Mouse (Mus musculus) stomach, embryonic 16.5 days (tissue): ENCODE data around the gene Fggy. TPM values are rescaled to one million over a fixed set of nuclear protein-coding genes. Genes with fewer than 3 reads are reported as not detected.

Experiments
- ATAC-seq: fragments of 200-750 bp; cut with Nextera tagmentation; 2 replicates; pipeline ENCODE4 v1.8.0; 2017; ENCODE audit warnings: moderate number of reproducible peaks, moderate TSS enrichment; ENCODE audit not compliant: insufficient read depth, low FRiP score
- H3K27ac ChIP-seq: fragments of 300-500 bp; sonication (generic); 2 replicates; pipeline ENCODE4 v1.5.1; 2014; ENCODE audit warnings: low read length
- H3K27me3 ChIP-seq: fragments of 300-500 bp; sonication (generic); 2 replicates; pipeline ENCODE4 v1.6.1; 2014; ENCODE audit warnings: low read length, control low read depth, mixed read lengths; ENCODE audit not compliant: control insufficient read depth, insufficient read depth
- H3K36me3 ChIP-seq: fragments of 300-500 bp; sonication (generic); 2 replicates; pipeline ENCODE4 v1.6.1; 2014; ENCODE audit warnings: low read length; ENCODE audit not compliant: control insufficient read depth, insufficient read depth
- H3K4me1 ChIP-seq: fragments of 300-500 bp; sonication (generic); 2 replicates; pipeline ENCODE4 v1.6.1; 2014; ENCODE audit warnings: low read length, control low read depth, mixed read lengths; ENCODE audit not compliant: control insufficient read depth, insufficient read depth
- H3K4me2 ChIP-seq: fragments of 300-500 bp; sonication (generic); 2 replicates; pipeline ENCODE4 v1.6.1; 2014; ENCODE audit warnings: low read depth, low read length, mixed read lengths
- H3K4me3 ChIP-seq: fragments of 300-500 bp; sonication (generic); replicated peaks from 2 replicates; pipeline ENCODE4 v1.5.1; 2014; ENCODE audit warnings: mild to moderate bottlenecking, low read length
- H3K9ac ChIP-seq: fragments of 300-500 bp; sonication (generic); 2 replicates; pipeline ENCODE4 v1.6.1; 2014; ENCODE audit warnings: low read length
- H3K9me3 ChIP-seq: fragments of 300-500 bp; sonication (generic); replicated peaks from 2 replicates; pipeline ENCODE4 v1.6.1; 2016; ENCODE audit warnings: low read length, control low read depth; ENCODE audit not compliant: control insufficient read depth
- WGBS: fragments of 180-500 bp; shearing (Covaris S2); extraction: QIAGEN DNeasy Blood & Tissue Kit; methylation state at CpG from one replicate; pipeline ENCODE4 v1.1.7; 2014; 5-methylcytosine and 5-hydroxymethylcytosine counted together
- polyA plus RNA-seq: library from polyadenylated mRNA; unstranded; fragments of >200 nt; fragmentation: Nextera tagmentation; extraction: Ambion mirVana; gene quantifications from 2 replicates; pipeline ENCODE4 v1.2.1, GENCODE M21; 2015

Gene Fggy
- polyA plus RNA-seq, 1 experiment from 2014 or later, result 11.7 TPM

DNA sequence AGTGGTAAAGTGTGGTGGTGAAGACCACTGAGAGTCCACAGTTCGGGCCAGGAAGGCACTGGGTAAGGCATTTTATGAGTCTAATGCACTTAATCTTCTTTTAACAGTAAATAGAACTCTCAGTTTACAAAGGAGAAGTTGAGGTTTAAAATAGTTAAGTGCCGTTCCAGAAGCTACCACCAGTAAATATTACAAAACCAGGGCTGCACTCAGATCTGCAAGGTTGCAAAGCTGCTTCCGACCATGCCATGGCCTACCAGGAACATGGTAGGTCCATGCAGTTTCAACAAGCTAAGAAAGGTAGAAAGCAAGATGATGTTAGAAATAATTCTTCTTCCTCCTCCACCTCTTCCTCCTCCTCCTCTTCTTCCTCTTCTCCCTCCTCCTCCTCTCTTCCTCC, 309.8 kb downstream of the Fggy start:
- H3K9ac ChIP-seq, result no peak overlapping the region
- no peak for ATAC-seq
- no peak overlapping the region for H3K27ac ChIP-seq
- no peaks in the 10 kb centered on the region for H3K36me3 ChIP-seq
- WGBS, result 81% methylated on average over 3 of the region's 3 CpGs
- no peak overlapping the region for H3K4me2 ChIP-seq
- H3K9me3 ChIP-seq, result no peaks in the 10 kb centered on the region
- H3K4me1 ChIP-seq, result no peaks in the 10 kb centered on the region
- H3K27me3 ChIP-seq, result no peaks in the 10 kb centered on the region
- H3K4me3 ChIP-seq, result no peak overlapping the region

DNA sequence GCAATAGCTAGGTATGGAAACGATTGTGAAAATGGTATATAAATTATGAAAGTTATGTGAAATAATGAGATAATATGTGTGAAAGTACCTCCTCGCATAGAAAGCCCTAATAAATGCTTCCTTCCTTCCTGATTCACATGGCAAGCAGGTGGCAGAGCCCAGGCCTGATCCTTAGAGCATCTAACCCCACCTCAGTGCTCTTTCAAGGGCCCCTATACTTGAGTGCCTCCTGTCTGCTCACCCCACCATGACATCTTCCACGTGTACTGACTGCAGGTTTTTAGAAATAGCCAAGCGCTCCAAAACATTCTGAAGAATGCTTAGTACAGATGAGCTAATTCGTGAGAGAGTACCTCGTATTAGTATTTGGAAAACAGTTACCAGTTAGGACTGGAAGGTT, 311.0 kb downstream of the Fggy start:
- Histone ChIP-seq H3K9me3 (no peaks in the 10 kb centered on the region), H3K27ac (no peak overlapping the region), H3K4me3 (no peak overlapping the region), H3K9ac (no peak overlapping the region), H3K4me2 (no peak overlapping the region), H3K4me1 (no peaks in the 10 kb centered on the region), H3K27me3 (no peaks in the 10 kb centered on the region), H3K36me3 (no peaks in the 10 kb centered on the region)
- WGBS, result 82% methylated on average over 6 of the region's 6 CpGs
- no peak for ATAC-seq

DNA sequence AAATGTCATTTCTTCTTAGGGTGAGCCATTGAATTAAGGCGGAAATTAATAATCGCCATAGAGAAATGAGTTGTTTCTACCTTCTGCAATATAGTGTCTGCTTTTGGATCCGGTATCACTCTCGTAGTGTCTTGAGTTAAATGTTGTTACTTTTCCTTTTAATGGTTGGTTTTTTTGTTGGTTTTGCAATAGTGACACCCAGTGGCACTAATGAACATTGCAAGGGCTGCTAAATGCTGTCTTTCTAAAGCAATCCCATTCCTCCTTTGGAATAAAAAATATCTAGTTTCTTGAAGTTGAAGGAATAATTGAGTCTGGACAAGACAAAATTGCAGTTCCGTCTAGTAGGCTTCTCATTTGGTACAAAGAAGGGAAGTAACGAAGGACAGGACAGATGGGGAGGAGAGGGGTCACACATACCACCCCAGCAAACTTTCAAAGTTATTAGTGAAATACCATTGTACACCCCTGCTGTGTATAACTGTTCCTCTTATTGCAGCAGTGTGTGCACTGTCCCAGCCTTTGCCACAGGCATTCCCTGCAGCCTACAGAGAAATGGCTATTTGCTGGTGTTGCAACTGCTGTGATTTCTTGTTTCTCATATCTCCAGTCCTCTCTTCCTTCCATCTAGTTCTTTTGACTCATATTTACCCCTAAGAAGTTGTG, 314.0 kb downstream of the Fggy start:
- Histone ChIP-seq H3K36me3 (no peaks in the 10 kb centered on the region), H3K9ac (no peak overlapping the region), H3K9me3 (no peaks in the 10 kb centered on the region), H3K4me3 (no peak overlapping the region), H3K27me3 (no peaks in the 10 kb centered on the region), H3K4me1 (no peaks in the 10 kb centered on the region; the same call in 1 of the 2 replicates), H3K27ac (no peak overlapping the region), H3K4me2 (peak overlapping the region; percentile 18)
- WGBS, result 20% methylated on average over 6 of the region's 6 CpGs
- no peak for ATAC-seq

DNA sequence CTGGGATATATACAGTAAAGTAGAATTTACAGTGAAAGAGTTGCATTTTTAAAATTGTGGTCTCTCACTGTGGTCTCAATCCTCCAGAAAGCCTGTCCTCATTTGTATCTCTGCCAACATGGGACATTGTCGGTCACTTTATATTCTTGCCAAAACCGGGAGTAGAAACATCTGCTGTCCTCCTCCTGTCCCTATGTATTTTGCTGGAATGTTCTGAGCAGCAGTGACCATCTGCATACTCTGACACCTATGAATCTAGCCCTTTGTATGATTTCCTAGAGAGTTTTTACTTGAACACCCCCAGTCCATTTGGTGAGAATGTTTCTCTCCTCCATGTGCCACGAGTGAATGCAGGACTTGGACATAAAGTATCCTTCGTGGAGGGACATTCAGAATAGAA, 318.6 kb downstream of the Fggy start:
- 64% methylated on average over 4 of the region's 4 CpGs for WGBS
- Histone ChIP-seq H3K4me3 (no peak overlapping the region), H3K9ac (no peak overlapping the region), H3K4me2 (no peak overlapping the region), H3K27me3 (no peaks in the 10 kb centered on the region), H3K27ac (no peak overlapping the region), H3K4me1 (no peaks in the 10 kb centered on the region; the same call in 1 of the 2 replicates), H3K9me3 (no peaks in the 10 kb centered on the region), H3K36me3 (no peaks in the 10 kb centered on the region)
- ATAC-seq, result no peak

DNA sequence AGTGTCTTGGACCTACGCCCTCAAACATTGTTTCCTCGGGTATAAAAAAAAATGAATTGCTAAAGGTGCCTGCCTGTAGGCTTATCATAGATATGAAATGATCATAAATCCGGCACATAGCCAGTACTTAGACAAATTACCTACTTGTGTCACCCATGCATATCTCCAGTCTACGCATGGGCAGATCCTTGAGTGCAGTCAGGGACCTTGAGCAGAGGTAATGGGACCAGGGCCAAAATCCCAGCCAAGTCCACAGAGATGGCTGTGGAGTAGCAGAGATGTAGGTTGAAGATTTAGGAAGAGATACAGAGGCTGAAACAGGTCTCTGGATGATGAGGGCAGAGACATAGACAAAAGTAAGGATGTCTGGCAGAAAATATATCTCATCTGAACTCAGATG, 320.1 kb downstream of the Fggy start:
- H3K4me3 ChIP-seq, result no peak overlapping the region
- no peak overlapping the region for H3K4me2 ChIP-seq
- H3K27ac ChIP-seq, result no peak overlapping the region
- no peak for ATAC-seq
- no peak overlapping the region for H3K9ac ChIP-seq
- WGBS, result 73% methylated on average over 4 of the region's 4 CpGs
- H3K4me1 ChIP-seq, result no peaks in the 10 kb centered on the region; the same call in 1 of the 2 replicates
- H3K36me3 ChIP-seq, result no peaks in the 10 kb centered on the region
- H3K27me3 ChIP-seq, result no peaks in the 10 kb centered on the region
- no peaks in the 10 kb centered on the region for H3K9me3 ChIP-seq

DNA sequence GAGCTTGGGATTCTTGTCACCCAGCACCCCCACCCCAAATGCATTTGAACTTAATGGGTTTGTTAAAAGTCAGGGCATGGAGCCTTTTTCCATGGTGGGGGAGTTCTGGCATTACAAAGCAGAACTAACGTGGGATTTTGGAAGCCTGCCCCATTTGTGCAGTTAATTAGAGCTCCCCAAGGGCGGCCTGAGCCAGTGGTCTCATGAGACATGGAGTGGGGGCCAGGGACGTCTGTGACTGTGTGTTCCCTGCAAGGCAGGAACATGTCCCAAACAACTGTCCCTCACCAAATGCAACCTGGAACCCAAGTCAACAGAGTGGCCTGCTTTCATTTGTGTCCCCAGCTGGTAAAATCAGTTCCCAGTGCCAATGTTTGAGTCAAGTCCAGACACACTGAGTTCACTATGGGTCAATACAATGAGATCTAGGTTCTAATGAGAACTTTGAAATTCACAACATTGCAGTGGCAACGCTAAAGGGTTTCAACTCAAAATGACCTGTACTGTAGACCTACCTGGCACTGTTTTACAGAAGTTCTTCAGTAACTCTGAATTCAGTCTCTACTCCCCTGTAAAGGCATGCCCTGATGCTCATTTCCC, 324.5 kb downstream of the Fggy start:
- H3K27ac ChIP-seq, result no peak overlapping the region
- H3K9ac ChIP-seq, result no peak overlapping the region
- no peak for ATAC-seq
- no peaks in the 10 kb centered on the region for H3K4me1 ChIP-seq
- no peaks in the 10 kb centered on the region for H3K27me3 ChIP-seq
- WGBS, result 68% methylated on average over 4 of the region's 4 CpGs
- H3K9me3 ChIP-seq, result no peaks in the 10 kb centered on the region
- no peaks in the 10 kb centered on the region for H3K36me3 ChIP-seq
- H3K4me2 ChIP-seq, result no peak overlapping the region
- no peak overlapping the region for H3K4me3 ChIP-seq

DNA sequence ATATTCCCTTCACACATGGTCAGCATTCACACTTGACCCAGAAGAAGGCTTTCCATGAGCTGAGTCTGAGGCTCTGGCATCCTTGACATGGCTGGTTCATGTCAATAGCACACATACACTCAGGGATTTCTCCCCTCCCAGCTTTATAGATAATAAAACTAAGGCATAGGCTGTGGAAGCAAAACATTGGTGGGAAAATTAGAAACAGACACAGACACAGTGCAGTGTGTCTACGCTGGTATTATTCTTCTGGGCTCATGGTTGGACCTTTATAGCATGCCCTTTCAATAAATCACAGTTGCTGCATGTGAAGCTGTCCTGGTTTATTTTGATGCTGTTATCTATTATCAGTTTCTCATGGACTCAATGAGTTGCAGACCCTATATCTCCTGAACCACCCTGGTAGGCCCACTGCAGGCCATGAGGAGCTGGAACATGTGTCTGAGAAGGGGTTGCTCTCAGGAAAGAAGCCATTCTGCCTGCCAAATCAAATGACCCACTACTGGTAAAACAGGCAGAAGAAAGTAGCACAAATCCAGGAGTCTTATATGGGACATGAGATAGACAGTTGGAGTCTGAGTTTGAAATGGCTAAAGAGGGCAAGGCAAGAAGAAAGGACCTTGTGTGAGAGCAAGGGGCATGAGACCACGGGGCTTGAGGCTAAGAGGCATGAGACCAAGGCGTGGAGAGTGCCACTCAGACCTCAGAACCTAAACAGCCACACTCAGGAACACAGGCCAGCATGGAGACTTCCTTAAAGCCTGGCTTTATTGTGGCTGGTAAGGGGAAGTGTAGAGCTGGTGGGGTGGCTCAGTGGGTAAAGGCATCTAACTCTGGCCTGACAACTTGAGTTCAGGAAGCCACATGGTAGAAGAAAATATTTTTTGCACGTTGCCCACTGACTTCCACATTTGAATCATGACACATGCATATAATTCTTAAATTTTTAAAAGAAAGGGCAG, 327.2 kb downstream of the Fggy start:
- 79% methylated on average over 4 of the region's 4 CpGs for WGBS
- Histone ChIP-seq H3K4me3 (no peak overlapping the region), H3K4me2 (no peak overlapping the region), H3K36me3 (no peaks in the 10 kb centered on the region), H3K9ac (no peak overlapping the region), H3K9me3 (no peaks in the 10 kb centered on the region), H3K27me3 (no peaks in the 10 kb centered on the region), H3K27ac (no peak overlapping the region), H3K4me1 (no peaks in the 10 kb centered on the region)
- ATAC-seq, result no peak

DNA sequence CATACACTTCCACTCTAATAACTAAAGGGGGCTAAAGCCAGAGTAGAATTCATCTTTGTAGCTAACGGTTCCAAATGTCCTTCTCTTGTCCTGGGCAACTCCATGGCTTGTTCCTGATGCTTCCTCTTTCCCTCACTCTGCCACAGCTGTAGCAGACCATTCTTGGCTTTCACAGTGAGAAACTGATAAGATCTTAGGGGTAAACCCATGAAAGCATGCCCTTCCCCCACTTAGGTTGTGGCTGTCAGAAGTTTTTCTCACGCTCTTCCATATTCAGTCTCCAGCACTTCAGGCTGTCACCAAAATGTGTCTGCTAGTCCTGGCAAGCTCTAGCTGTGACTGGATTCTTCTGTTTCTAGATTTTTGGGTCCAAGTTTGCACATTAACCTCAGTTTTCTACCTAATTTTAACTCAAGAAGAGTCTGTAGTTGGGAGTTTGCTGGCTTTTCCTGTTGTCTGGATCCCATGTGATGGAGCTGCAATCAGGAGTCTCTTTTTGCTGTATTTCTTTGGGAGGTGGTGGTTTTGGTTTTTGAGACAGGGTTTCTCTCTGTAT, 338.0 kb downstream of the Fggy start:
- no peak overlapping the region for H3K27ac ChIP-seq
- no peaks in the 10 kb centered on the region for H3K27me3 ChIP-seq
- ATAC-seq, result no peak
- H3K4me1 ChIP-seq, result peaks cover 8% of the 10 kb centered on the region; the same call in 1 of the 2 replicates
- no peak overlapping the region for H3K9ac ChIP-seq
- WGBS, result 72% methylated on average over 2 of the region's 2 CpGs
- H3K9me3 ChIP-seq, result no peaks in the 10 kb centered on the region
- H3K4me2 ChIP-seq, result no peak overlapping the region
- no peak overlapping the region for H3K4me3 ChIP-seq
- H3K36me3 ChIP-seq, result no peaks in the 10 kb centered on the region

DNA sequence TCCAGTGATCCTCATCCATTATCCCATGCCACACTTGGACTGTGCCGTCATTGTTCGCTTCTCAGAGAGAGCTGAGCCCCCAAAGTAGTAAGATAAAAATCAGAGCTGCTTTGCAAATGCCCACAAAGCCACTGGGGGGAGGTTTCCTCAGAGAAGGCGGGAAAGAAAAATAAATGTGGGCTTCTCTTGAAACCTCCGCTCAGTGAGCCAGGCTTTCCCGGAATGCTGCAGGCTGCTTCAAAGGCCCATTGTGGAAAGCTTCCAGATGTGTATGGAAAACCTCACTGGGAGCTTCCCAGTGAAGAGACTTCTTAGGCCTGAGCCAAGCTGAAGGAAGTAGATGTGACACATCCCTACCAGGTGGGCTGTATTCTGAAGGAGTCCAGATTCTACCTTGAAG, 339.3 kb downstream of the Fggy start:
- Histone ChIP-seq H3K4me3 (no peak overlapping the region), H3K27ac (peak overlapping the region; percentile 9; the same call in 1 of the 2 replicates), H3K4me1 (peaks cover 14% of the 10 kb centered on the region; the same call in 1 of the 2 replicates), H3K4me2 (no peak overlapping the region), H3K36me3 (no peaks in the 10 kb centered on the region), H3K9ac (no peak overlapping the region), H3K27me3 (no peaks in the 10 kb centered on the region), H3K9me3 (no peaks in the 10 kb centered on the region)
- no peak for ATAC-seq
- 32% methylated on average over 5 of the region's 5 CpGs for WGBS
